Mouse (Mus musculus) heart, postnatal 10 days (tissue): ENCODE results near the gene Klhl21. TPM values are rescaled to one million over a fixed set of nuclear protein-coding genes. Genes with fewer than 3 reads are reported as not detected.
"Not testable (repeated sequence)": the region's sequence is repeated elsewhere in the genome, so short reads cannot be mapped to it uniquely, and the experiment has no call there.

Experiments used
- DNase-seq, 2 experiments: peaks; one replicate each; pipeline ENCODE4 v3.0.0; 2021
- intact Hi-C: fragments of 180-260 bp; cut with DNase I; formaldehyde crosslinking; loops from one replicate; pipeline ENCODE4 v1.15.1; 2025
- total RNA-seq, 2 experiments: library from RNA; stranded (reverse); gene quantifications; 2 replicates each; pipeline ENCODE4 v1.2.3; 2021

Klhl21 gene
- total RNA-seq, 2 experiments from 2014 or later = 43.5 to 49.4 TPM

- intact Hi-C loops = no loop called here
These were observed 10.5 kb downstream of the Klhl21 start for GRCm38 (mm10) chr4:152019073-152019472.

DNA sequence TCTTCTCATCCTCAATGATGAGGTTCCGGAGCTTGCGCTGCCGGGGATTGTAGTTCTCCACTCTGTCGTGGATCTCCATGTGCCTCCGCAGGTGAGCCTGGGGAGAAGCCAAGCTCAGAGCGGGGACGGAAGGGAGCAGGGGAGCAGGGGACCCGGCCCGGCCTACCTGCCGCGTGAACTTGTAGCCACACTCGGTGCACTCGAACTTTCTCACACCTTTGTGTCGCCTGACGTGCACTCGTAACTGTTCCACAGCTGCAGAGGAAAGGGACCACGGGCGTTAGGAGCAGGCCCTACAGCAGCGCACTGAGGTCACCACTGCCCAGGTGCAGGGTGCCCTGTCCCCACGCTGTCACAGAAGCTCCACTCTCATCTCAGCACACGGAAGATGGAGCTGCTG is 11.4 kb downstream of the Klhl21 start:
- intact Hi-C loops = no loop called here
- no peak for DNase-seq

More at GRCm38 (mm10) chr4:152019073-152019472, 10.5 kb downstream of the Klhl21 start:
- no peak for DNase-seq

- DNase-seq = no peak
- intact Hi-C loops = no loop called here
These were observed 13.0 kb downstream of the Klhl21 start for GRCm38 (mm10) chr4:152021568-152022097.

DNA sequence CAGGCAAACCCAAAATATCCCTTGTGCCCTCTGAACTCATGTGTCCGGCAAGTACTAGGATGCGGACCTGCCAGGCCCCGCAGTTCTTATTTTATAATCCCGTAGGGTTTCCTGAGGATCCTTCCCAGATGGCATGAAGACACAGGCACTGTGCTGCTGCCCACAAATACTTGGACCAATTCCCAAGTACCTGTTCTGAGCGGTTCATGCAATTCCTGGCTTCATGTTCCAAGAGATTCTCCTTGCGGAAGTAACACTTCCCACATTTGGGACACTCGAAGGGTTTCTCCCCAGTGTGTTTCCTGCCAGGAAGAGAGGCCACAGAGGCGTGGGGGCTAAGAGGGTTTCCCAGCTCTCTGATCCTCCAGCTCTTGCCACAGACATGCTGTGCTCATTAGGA is 13.9 kb downstream of the Klhl21 start:
- intact Hi-C loops = no loop called here
- no peak for DNase-seq

DNA sequence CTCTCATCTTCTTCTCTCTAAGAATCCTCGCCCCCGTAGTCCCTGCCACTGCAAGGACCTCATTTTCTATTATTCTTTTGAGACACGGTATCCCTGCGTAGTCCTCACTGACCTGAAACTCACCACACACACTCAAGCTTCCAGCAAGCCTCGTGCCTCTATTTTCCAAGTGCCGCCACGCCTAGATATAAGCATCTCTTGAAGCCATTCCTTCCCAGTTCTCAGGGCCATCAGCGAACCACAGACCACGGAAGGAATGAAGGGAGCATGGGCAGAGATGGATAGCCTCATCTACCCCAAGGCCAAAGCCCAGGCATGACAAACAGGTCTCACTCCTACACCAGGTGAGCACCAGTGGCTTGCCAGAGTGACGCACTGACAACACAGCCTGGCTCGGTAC is 15.9 kb downstream of the Klhl21 start:
- intact Hi-C loops = no loop called here
- no peak for DNase-seq

- DNase-seq = peak in 1 of 2 experiments; percentile 63
- intact Hi-C loops = loop anchor here (2.0 kb wide), 1 partner anchor 16 kb away; no protein-coding TSS in a partner anchor
These were observed 18.3 kb downstream of the Klhl21 start for GRCm38 (mm10) chr4:152026751-152027508.

DNA sequence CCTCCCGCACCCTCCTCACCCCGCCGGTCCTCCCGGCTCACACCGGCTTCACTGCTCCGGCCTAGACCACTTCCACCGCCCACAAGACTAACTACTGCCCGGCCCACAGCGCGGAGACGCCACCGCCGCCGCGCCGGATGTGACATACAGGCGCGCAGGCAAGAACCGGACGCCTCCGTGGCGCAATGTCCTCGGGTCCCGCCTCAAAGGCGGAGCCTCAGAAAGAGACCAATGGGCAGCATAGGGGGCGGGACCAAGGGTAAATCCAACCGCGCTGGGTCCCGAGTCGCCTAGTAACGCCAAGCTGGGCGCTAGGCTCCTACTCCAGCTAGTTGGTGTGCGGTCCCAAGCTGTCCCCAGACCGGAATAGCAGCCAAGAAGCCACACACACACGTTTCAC is 18.9 kb downstream of the Klhl21 start, which contains the start of gene Zbtb48:
Gene Zbtb48, minus strand, starts transcription at position 148 of the 400 bp plus-strand sequence.
- peak; percentile 98 for DNase-seq
- intact Hi-C loops = loop anchor here (2.0 kb wide), 1 partner anchor 17 kb away; no protein-coding TSS in a partner anchor

DNA sequence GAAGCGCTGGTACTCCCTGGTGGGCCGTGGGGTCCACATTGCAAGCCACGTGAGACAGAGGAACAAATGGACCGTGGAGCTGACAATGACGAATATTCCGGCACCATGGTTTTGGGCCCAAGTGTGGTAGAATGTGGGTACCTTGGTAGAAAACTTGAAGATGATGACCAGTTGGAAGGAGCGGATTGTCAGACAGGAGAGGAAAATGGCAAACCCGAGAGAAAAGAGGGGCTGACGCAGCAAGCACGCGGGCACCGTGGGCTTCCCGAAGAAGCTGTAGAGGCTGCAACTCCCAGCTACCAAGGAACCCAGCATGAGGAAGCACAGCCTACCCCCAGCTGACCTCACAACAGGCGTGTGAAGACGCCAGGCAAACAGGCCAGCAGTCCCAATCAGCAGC is 19.9 kb downstream of the Klhl21 start:
- intact Hi-C loops = no loop called here
- no peak for DNase-seq

- peak in 1 of 2 experiments; percentile 36 for DNase-seq
- intact Hi-C loops = no loop called here
These were observed 20.5 kb downstream of the Klhl21 start for GRCm38 (mm10) chr4:152029087-152029486.

GRCm38 (mm10) chr4:152029997-152030396 is 21.4 kb downstream of the Klhl21 start:
- DNase-seq = no peak
- intact Hi-C loops = no loop called here

- no peak for DNase-seq
- intact Hi-C loops = no loop called here
These were observed 24.3 kb downstream of the Klhl21 start for GRCm38 (mm10) chr4:152032922-152033321.

- DNase-seq = not testable (repeated sequence)
- intact Hi-C loops = loop anchor here (1.0 kb wide), 1 partner anchor 55 kb away; no protein-coding TSS in a partner anchor
These were observed 27.9 kb downstream of the Klhl21 start for GRCm38 (mm10) chr4:152036464-152036863.

- intact Hi-C loops = loop anchor here (2.0 kb wide), 1 partner anchor 58 kb away; no protein-coding TSS in a partner anchor
These were observed 29.8 kb downstream of the Klhl21 start, which contains the start of gene Tas1r1 for GRCm38 (mm10) chr4:152038225-152038984. Tas1r1 (minus strand) TSS chr4:152038568.

GRCm38 (mm10) chr4:152038985-152039830 is 30.6 kb downstream of the Klhl21 start, which contains the start of gene Nol9:
Nol9 (plus strand) TSS chr4:152039321.
- intact Hi-C loops = loop anchor here (2.0 kb wide), 1 partner anchor 58 kb away; no protein-coding TSS in a partner anchor
- DNase-seq = peak; percentile 93 to 97

More at GRCm38 (mm10) chr4:152038225-152038984, 29.8 kb downstream of the Klhl21 start, which contains the start of gene Tas1r1:
- DNase-seq = no peak

GRCm38 (mm10) chr4:152039831-152040310 is 31.3 kb downstream of the Klhl21 start:
- intact Hi-C loops = loop anchor here (2.0 kb wide), 1 partner anchor 57 kb away; no protein-coding TSS in a partner anchor
- no peak for DNase-seq

- intact Hi-C loops = no loop called here
- no peak for DNase-seq
These were observed 33.5 kb downstream of the Klhl21 start for GRCm38 (mm10) chr4:152041924-152042641.

GRCm38 (mm10) chr4:152043171-152043570 is 34.6 kb downstream of the Klhl21 start:
- DNase-seq = no peak
- intact Hi-C loops = no loop called here

DNA sequence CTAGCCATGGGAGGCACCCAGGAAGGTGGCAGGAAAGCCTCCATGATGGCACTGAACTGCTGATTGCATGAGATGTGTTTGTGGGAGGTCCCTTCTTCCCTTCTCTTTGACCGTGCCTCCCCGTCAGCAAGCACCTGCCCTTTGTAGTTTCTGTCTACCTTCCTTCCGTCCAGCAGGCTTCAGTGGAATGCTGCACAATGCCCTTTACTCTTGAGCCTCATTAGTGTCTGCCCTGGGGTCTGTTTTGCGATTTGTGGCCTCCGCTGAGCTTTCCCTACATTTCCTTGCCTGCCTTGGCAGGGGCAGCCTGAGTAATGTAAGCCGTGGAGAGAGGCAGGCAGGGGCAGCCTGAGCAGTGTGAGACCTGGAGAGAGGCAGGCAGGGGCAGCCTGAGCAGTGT is 36.0 kb downstream of the Klhl21 start:
- no peak for DNase-seq
- intact Hi-C loops = no loop called here
